Mouse (Mus musculus) testis, adult 2 months (tissue): ENCODE measurements at regions not wholly inside any gene's neighbourhood (a gene's known extent, or its start where the extent isn't known, plus 50 kb on each side); places are given as distances from the start of the nearest gene placed in this dataset.

ENCODE experiments used
- H3K27ac ChIP-seq: fragments of 200-500 bp; 2 replicates; pipeline ENCODE4 v1.5.1; 2012; ENCODE audit warnings: low read depth, low read length; ENCODE audit not compliant: control insufficient read depth, insufficient read depth
- H3K27me3 ChIP-seq: fragments of 200-500 bp; 2 replicates; pipeline ENCODE4 v1.6.1; 2012; ENCODE audit warnings: mild to moderate bottlenecking, low read length, moderate library complexity; ENCODE audit not compliant: control insufficient read depth, insufficient read depth
- H3K36me3 ChIP-seq: fragments of 200-500 bp; 2 replicates; pipeline ENCODE4 v1.6.1; 2012; ENCODE audit warnings: mild to moderate bottlenecking, low read length; ENCODE audit not compliant: control insufficient read depth, insufficient read depth
- H3K4me1 ChIP-seq: fragments of 200-500 bp; 2 replicates; pipeline ENCODE4 v1.6.1; 2012; ENCODE audit warnings: low read length; ENCODE audit not compliant: control insufficient read depth, insufficient read depth
- H3K4me3 ChIP-seq: fragments of 200-500 bp; 2 replicates; pipeline ENCODE4 v1.5.1; 2012; ENCODE audit warnings: low read depth, mild to moderate bottlenecking, low read length, moderate library complexity, mixed read lengths; ENCODE audit not compliant: control insufficient read depth
- CTCF ChIP-seq: fragments of 200-500 bp; IDR thresholded peaks from 2 replicates; pipeline ENCODE4 v1.5.1; 2012; ENCODE audit warnings: low read depth, mild to moderate bottlenecking, inconsistent platforms, low read length, moderate library complexity; ENCODE audit not compliant: control insufficient read depth, insufficient read depth, insufficient replicate concordance
- POLR2A ChIP-seq: fragments of 200-500 bp; IDR thresholded peaks from 2 replicates; pipeline ENCODE4 v1.6.1; 2012; ENCODE audit warnings: low read depth, mild to moderate bottlenecking, inconsistent platforms, low read length, moderate library complexity; ENCODE audit not compliant: control insufficient read depth

DNA sequence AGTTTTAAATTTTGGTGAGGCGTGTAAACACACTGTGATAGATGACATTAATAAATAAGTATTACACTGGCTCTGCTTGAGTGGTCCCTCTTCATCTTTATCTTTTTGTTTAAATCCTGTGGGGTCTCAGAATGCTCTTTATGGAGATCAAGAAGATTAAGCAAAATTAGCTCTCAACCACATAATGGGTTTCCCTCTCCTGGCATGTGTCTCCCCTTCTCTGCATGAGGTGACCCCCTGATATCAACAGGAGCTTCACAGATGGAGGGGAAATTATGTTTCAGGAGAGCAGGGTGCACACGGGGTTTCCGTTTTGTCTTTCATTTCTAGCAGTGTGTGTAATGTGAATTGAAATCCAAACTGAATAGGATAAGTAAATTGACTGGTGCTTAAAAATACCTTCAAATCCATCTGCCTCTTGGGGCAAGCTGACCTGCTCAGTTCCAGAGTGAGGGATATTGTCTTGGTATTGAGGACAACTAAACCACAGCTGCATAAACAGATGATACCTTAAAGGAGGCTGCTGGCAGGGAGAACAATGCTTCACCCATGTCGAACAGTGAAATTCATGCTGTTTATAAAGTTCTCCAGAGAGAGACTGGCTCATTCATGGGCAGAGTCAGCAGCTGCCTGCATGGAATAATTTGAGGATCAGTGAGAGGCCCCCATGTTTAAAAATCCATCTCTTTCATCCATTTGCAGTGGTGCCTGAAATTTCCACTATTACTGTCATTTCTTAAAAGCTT, 518.3 kb upstream of the Nr2f1 start:
- Histone ChIP-seq H3K4me3 (no peak overlapping the region), H3K36me3 (no peaks in the 10 kb centered on the region), H3K27me3 (no peaks in the 10 kb centered on the region), H3K4me1 (no peaks in the 10 kb centered on the region), H3K27ac (no peak overlapping the region)
- TF ChIP-seq CTCF, result no peak
- TF ChIP-seq POLR2A, result no peak

- no peaks in the 10 kb centered on the region for H3K27me3 ChIP-seq
- H3K4me3 ChIP-seq, result no peak overlapping the region
- no peak overlapping the region for H3K27ac ChIP-seq
- TF ChIP-seq CTCF, result no peak
- no peak for TF ChIP-seq POLR2A
- H3K36me3 ChIP-seq, result no peaks in the 10 kb centered on the region
- no peaks in the 10 kb centered on the region for H3K4me1 ChIP-seq
These were observed 517.6 kb upstream of the Nr2f1 start for GRCm38 (mm10) chr13:78717159-78717558.

DNA sequence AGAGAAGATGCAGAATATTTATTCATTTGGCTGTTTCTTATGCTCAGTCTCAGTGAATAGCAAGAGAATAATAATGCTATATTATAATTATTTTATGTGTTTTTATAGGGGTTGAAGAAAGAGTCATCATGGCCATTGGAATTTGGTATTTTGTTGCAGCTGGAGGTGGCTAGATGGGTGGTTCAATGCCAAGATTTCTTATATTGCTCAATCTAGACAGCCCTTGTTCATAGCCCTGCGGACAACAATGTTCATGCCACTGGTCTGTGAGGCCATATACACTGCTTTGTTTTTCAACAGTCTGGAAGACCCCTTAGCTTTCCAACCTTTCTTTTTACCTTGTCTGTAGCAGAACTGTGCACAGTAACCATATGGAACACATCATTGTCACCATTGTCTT, 505.1 kb upstream of the Nr2f1 start:
- no peaks in the 10 kb centered on the region for H3K36me3 ChIP-seq
- no peak for TF ChIP-seq POLR2A
- no peak for TF ChIP-seq CTCF
- no peak overlapping the region for H3K27ac ChIP-seq
- H3K27me3 ChIP-seq, result no peaks in the 10 kb centered on the region
- no peaks in the 10 kb centered on the region for H3K4me1 ChIP-seq
- no peak overlapping the region for H3K4me3 ChIP-seq

GRCm38 (mm10) chr13:78697814-78698519, 498.4 kb upstream of the Nr2f1 start:
- Histone ChIP-seq H3K4me1 (no peaks in the 10 kb centered on the region), H3K36me3 (no peaks in the 10 kb centered on the region), H3K27ac (no peak overlapping the region), H3K27me3 (no peaks in the 10 kb centered on the region), H3K4me3 (no peak overlapping the region)
- TF ChIP-seq POLR2A (no peak), CTCF (no peak)

GRCm38 (mm10) chr13:78679255-78679895, 479.8 kb upstream of the Nr2f1 start:
- Histone ChIP-seq H3K27ac (no peak overlapping the region), H3K27me3 (no peaks in the 10 kb centered on the region), H3K4me3 (no peak overlapping the region), H3K4me1 (no peaks in the 10 kb centered on the region), H3K36me3 (no peaks in the 10 kb centered on the region)
- TF ChIP-seq CTCF (no peak), POLR2A (no peak)

DNA sequence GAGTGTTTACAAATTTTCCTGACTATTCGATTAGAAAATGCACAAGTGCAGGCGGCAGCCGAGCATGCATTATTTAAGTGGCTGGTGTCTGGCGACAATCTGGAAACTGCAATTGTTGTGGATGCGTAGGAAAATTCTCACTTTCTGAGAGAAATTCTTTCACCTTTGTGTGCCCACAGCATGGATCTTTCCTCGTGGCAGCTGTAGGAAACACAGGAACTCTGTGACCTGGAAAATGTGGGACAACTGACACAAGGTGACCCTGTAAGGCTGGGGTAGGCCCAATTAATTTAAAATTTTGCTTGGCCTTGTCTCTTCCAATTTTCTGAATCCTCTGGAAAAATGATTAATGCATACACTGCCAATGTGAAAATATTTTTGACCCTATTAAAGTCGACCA, 478.7 kb upstream of the Nr2f1 start:
- H3K4me3 ChIP-seq, result no peak overlapping the region
- no peaks in the 10 kb centered on the region for H3K4me1 ChIP-seq
- H3K36me3 ChIP-seq, result no peaks in the 10 kb centered on the region
- no peak for TF ChIP-seq POLR2A
- no peak for TF ChIP-seq CTCF
- H3K27ac ChIP-seq, result no peak overlapping the region
- H3K27me3 ChIP-seq, result no peaks in the 10 kb centered on the region

GRCm38 (mm10) chr13:78658285-78658684, 458.7 kb upstream of the Nr2f1 start:
- no peaks in the 10 kb centered on the region for H3K4me1 ChIP-seq
- no peak for TF ChIP-seq POLR2A
- no peak for TF ChIP-seq CTCF
- no peak overlapping the region for H3K4me3 ChIP-seq
- no peak overlapping the region for H3K27ac ChIP-seq
- no peaks in the 10 kb centered on the region for H3K27me3 ChIP-seq
- H3K36me3 ChIP-seq, result no peaks in the 10 kb centered on the region
